Mouse (Mus musculus) lung, adult 2 months (tissue): ENCODE results near the gene Cir1. TPM values are rescaled to one million over a fixed set of nuclear protein-coding genes. Genes with fewer than 3 reads are reported as not detected.

Experiments
- DNase-seq: peaks from one replicate; pipeline ENCODE4 v3.0.0; 2022
- H3K4me1 ChIP-seq: fragments of 200-500 bp; 2 replicates; pipeline ENCODE4 v1.6.1; 2011; ENCODE audit warnings: low read length; ENCODE audit not compliant: control insufficient read depth, insufficient read depth
- H3K4me3 ChIP-seq: fragments of 200-500 bp; replicated peaks from 2 replicates; pipeline ENCODE3; 2011; ENCODE audit warnings: low read depth, mild to moderate bottlenecking, control low read depth, low read length; ENCODE audit errors: extremely low read depth
- CTCF ChIP-seq: fragments of 200-500 bp; IDR thresholded peaks from 2 replicates; pipeline ENCODE4 v1.5.1; 2011; ENCODE audit warnings: mild to moderate bottlenecking, low read length, control low read depth; ENCODE audit not compliant: insufficient read depth
- POLR2A ChIP-seq: fragments of 200-500 bp; IDR thresholded peaks from 2 replicates; pipeline ENCODE4 v1.6.1; 2011; ENCODE audit warnings: low read depth, mild to moderate bottlenecking, control low read depth, low read length, borderline replicate concordance; ENCODE audit errors: extremely low read depth
- WGBS: fragments of 180-500 bp; shearing (Covaris S2); methylation state at CpG from one replicate; pipeline ENCODE4 v1.1.7; 2018; 5-methylcytosine and 5-hydroxymethylcytosine counted together
- polyA plus RNA-seq: library from polyadenylated mRNA; depleted of rRNA; stranded (reverse); fragments of >200 nt; gene quantifications from 2 replicates; pipeline ENCODE4 v1.2.3, GENCODE M21; 2012; rRNA removed

Gene Cir1
- polyA plus RNA-seq, 1 experiment: 4.3 TPM

DNA sequence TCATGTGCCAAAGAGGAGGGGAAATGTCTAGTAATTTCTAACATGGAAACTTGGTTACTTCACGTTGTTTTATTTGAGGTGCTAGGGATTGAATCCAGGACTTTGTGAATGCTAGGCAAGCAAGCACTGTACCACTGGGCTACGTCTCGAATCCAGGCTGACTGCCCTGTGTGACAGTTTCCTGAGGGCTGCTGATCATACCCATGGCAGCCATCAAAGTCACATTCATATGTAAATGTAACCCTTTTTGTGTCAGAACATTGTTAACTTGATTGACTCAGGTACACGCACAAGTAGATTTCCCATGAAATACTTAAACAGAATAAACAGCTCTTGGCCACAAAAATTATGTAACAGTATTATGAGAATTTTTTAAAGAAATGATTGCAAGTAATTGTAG is 63.8 kb downstream of the Cir1 start:
- WGBS: 85% methylated on average over 4 of the region's 4 CpGs
- H3K4me3 ChIP-seq: no peak overlapping the region
- no peaks in the 10 kb centered on the region for H3K4me1 ChIP-seq
- DNase-seq: no peak
- TF ChIP-seq CTCF (no peak), POLR2A (no peak)

DNA sequence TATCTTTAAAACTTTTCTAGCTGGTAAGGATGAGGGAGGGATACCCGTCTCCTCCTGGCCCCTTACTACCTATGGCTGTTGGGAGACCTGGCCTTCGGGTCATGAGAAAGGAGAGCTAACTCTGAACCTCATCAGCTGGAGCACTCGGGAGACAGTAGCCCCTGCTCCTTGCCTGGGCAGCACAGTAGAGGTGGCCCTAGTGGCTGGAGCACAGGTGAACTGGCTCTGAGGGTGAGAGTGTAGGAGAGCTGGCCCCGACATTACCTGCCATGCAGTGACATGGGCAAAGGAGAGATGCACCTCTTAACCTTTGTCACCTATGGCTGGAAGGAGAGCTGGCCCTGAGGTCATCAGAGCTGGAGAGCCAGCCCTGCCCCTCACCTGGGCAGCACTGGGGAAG is 71.2 kb downstream of the Cir1 start:
- no peak for DNase-seq
- WGBS: 77% methylated on average over 4 of the region's 4 CpGs
- no peaks in the 10 kb centered on the region for H3K4me1 ChIP-seq
- H3K4me3 ChIP-seq: no peak overlapping the region
- no peak for TF ChIP-seq CTCF
- TF ChIP-seq POLR2A: no peak

Other genes starting within 250 kb of the Cir1 start
- gene Ola1, start 93.8 kb downstream of the Cir1 start, polyA plus RNA-seq: 2.4 and 5.3 TPM in 2 replicates
- not detected in 2 replicates for gene Sp9, start 40.8 kb downstream of the Cir1 start, polyA plus RNA-seq
- gene Scrn3, start 100 bp downstream of the Cir1 start, polyA plus RNA-seq: 5.5 and 8.9 TPM in 2 replicates
- gene Gpr155, start 73.9 kb upstream of the Cir1 start, polyA plus RNA-seq: 16.4 and 20.8 TPM in 2 replicates
- gene Wipf1, start 217.0 kb upstream of the Cir1 start, polyA plus RNA-seq: 23.1 and 23.8 TPM in 2 replicates